Mouse (Mus musculus) megakaryocyte, embryonic 14.5 days (primary cell): ENCODE data around the gene Casq2. TPM values are rescaled to one million over a fixed set of nuclear protein-coding genes. Genes with fewer than 3 reads are reported as not detected.
"Not testable (repeated sequence)": the region's sequence is repeated elsewhere in the genome, so short reads cannot be mapped to it uniquely, and the experiment has no call there.

Experiments
- H3K27me3 ChIP-seq: replicated peaks from 2 replicates; pipeline ENCODE3; 2012; ENCODE audit warnings: inconsistent platforms
- H3K36me3 ChIP-seq: replicated peaks from 2 replicates; pipeline ENCODE3; 2012; ENCODE audit warnings: low read length, inconsistent platforms, mixed read lengths
- H3K4me1 ChIP-seq: 2 replicates; pipeline ENCODE4 v1.6.1; 2012; ENCODE audit warnings: inconsistent platforms
- H3K4me3 ChIP-seq: replicated peaks from 2 replicates; pipeline ENCODE3; 2012; ENCODE audit warnings: moderate library complexity, mild to moderate bottlenecking, inconsistent platforms
- H3K9me3 ChIP-seq: 2 replicates; pipeline ENCODE4 v1.6.1; 2012; ENCODE audit warnings: inconsistent platforms
- FLI1 ChIP-seq: IDR thresholded peaks from 2 replicates; pipeline ENCODE4 v1.6.1; 2012; ENCODE audit warnings: low read length, inconsistent platforms, mixed read lengths
- GATA1 ChIP-seq: IDR thresholded peaks from 3 replicates; pipeline ENCODE4 v1.6.1; 2012; ENCODE audit warnings: mixed read lengths, low read length, inconsistent platforms, borderline replicate concordance
- polyA plus RNA-seq: library from polyadenylated mRNA; stranded (reverse); fragments of >175 nt; gene quantifications from 2 replicates; pipeline ENCODE4 v1.2.3, GENCODE M21; 2012; ENCODE audit warnings: low replicate concordance; ENCODE audit not compliant: insufficient read depth

Gene Casq2
- polyA plus RNA-seq, 1 experiment, result not detected

DNA sequence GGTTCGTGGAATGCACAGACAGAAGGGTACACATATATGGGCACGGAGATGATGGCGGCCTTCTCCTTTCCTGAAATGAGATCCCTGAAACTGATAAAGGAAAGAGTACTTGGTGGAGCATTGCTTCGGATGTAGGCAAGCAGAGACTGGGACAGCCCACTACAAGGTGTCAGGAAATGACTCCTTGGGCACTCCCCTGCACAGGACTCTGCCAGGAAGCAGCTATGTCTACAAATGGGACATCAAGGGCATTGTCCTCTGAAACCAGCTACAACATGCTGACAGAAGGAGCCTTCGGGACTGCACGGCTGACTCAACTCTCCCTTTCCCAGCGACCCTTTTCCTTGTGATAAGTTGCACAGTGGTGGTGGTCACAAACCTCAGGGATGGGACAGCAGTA, 70.5 kb downstream of the Casq2 start:
- Histone ChIP-seq H3K4me3 (no peak overlapping the region), H3K4me1 (no peaks in the 10 kb centered on the region), H3K27me3 (no peaks in the 10 kb centered on the region), H3K36me3 (no peaks in the 10 kb centered on the region), H3K9me3 (peaks cover 32% of the 10 kb centered on the region)
- TF ChIP-seq GATA1, result no peak

DNA sequence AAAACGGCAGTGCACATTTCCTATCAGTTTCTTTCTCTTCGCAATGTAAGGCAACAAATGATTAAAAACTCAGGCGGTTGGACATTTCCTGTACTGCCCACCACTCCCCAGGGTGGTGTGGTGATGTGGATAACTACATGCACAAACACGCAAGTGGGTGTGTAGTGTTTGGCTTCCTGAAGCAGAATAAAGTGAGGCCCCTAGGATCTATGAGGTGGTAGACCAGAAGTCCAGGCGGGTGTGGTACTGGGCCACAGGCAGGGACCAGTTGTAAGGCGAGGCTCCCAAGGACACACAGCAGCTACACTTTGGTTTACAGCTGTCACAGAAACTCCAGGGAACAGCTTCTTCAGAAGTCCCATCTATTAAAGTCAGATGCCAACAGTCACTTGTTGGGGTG, 71.4 kb downstream of the Casq2 start:
- no peak for TF ChIP-seq FLI1
- no peak for TF ChIP-seq GATA1
- Histone ChIP-seq H3K36me3 (no peaks in the 10 kb centered on the region), H3K4me3 (no peak overlapping the region), H3K4me1 (no peaks in the 10 kb centered on the region), H3K27me3 (no peaks in the 10 kb centered on the region), H3K9me3 (peaks cover 29% of the 10 kb centered on the region)

GRCm38 (mm10) chr3:102158759-102159422, 72.7 kb downstream of the Casq2 start:
- H3K27me3 ChIP-seq, result no peaks in the 10 kb centered on the region
- no peaks in the 10 kb centered on the region for H3K4me1 ChIP-seq
- TF ChIP-seq FLI1 (no peak), GATA1 (no peak)
- no peaks in the 10 kb centered on the region for H3K36me3 ChIP-seq
- H3K9me3 ChIP-seq, result peaks cover 32% of the 10 kb centered on the region
- H3K4me3 ChIP-seq, result peak overlapping the region; percentile 6

- H3K36me3 ChIP-seq, result no peaks in the 10 kb centered on the region
- TF ChIP-seq GATA1 (no peak), FLI1 (no peak)
Measured at GRCm38 (mm10) chr3:102159423-102160325, 73.5 kb downstream of the Casq2 start.

GRCm38 (mm10) chr3:102163861-102164260, 77.6 kb downstream of the Casq2 start:
- H3K4me3 ChIP-seq, H3K36me3 ChIP-seq, H3K27me3 ChIP-seq, H3K4me1 ChIP-seq: not testable (repeated sequence)
- peaks cover 12% of the 10 kb centered on the region for H3K9me3 ChIP-seq

More at GRCm38 (mm10) chr3:102159423-102160325, 73.5 kb downstream of the Casq2 start:
- H3K4me1 ChIP-seq, result no peaks in the 10 kb centered on the region
- no peak overlapping the region for H3K4me3 ChIP-seq
- peaks cover 29% of the 10 kb centered on the region for H3K9me3 ChIP-seq
- H3K27me3 ChIP-seq, result no peaks in the 10 kb centered on the region

GRCm38 (mm10) chr3:102164911-102165310, 78.7 kb downstream of the Casq2 start:
- Histone ChIP-seq H3K4me1 (no peaks in the 10 kb centered on the region), H3K4me3 (no peak overlapping the region), H3K9me3 (peaks cover 9% of the 10 kb centered on the region), H3K27me3 (no peaks in the 10 kb centered on the region), H3K36me3 (no peaks in the 10 kb centered on the region)
- TF ChIP-seq FLI1 (no peak), GATA1 (no peak)

DNA sequence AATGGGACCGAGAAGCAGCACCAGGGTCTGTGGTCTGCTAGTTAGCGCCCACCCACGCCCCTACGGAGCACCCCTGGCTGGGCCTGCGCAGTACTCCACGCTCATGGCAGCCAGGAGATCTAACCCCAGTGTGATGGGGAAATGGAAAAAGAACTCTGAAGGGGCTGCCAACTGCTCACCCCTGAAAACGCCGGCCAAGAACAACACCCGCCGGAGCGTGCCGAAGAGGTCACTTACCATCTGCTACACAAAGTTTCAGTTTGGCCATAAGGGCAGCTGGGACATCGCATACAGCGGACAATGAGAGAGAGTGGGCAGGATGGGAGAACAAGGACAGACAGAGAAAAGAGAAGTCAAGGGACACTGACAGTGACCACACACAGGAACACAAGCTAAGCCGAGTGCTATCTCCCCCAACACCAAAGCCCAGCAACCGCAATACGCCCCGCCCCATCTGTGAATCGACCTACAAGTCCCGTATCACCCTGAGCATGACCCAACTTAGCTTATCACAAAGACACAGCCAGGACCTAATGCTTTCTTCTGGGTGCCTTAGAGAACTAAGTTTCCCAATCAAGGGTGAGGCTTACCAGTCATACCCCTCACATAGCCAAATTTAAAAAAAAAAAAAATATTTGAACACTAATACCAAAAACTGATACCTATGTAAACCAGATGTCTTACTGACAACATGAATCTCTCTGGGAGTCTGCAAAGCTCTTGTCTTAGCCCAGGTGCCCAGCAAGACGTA, 79.5 kb downstream of the Casq2 start:
- Histone ChIP-seq H3K36me3 (no peaks in the 10 kb centered on the region), H3K27me3 (no peaks in the 10 kb centered on the region), H3K4me1 (no peaks in the 10 kb centered on the region), H3K4me3 (no peak overlapping the region), H3K9me3 (peaks cover 8% of the 10 kb centered on the region)
- TF ChIP-seq GATA1 (no peak), FLI1 (no peak)

GRCm38 (mm10) chr3:102166287-102166620, 80.0 kb downstream of the Casq2 start:
- Histone ChIP-seq H3K9me3 (peaks cover 7% of the 10 kb centered on the region; the same call in 1 of the 2 replicates), H3K36me3 (no peaks in the 10 kb centered on the region), H3K4me3 (no peak overlapping the region), H3K4me1 (no peaks in the 10 kb centered on the region), H3K27me3 (no peaks in the 10 kb centered on the region)
- TF ChIP-seq FLI1, result no peak

DNA sequence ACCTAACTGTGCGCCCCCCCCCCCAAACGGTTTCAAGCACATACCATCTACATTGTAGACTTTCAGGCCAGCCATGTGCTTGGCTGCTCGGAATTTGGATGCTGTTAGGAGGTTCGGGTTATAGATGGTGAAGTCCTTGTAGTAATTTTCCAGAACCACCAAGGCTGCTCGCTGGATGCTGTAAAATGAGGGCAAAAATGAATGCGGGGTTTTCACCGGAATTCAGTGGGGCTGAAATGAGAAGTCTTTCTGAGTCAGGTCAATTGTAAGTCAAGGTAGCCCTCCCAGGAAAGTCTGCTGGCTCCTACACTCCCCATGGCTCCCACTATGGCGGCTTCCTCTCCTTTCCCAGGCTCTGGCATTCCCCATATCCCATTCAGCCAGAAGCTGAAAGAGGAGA, 80.6 kb downstream of the Casq2 start:
- H3K4me1 ChIP-seq, result no peaks in the 10 kb centered on the region
- TF ChIP-seq GATA1, result no peak
- no peak for TF ChIP-seq FLI1
- no peaks in the 10 kb centered on the region for H3K27me3 ChIP-seq
- H3K4me3 ChIP-seq, result no peak overlapping the region
- no peaks in the 10 kb centered on the region for H3K36me3 ChIP-seq
- H3K9me3 ChIP-seq, result peaks cover 7% of the 10 kb centered on the region; the same call in 1 of the 2 replicates
